Mouse (Mus musculus) hindbrain, embryonic 11.5 days (tissue): ENCODE results near the gene 9930022D16Rik. TPM values are rescaled to one million over a fixed set of nuclear protein-coding genes. Genes with fewer than 3 reads are reported as not detected.

Experiments
- ATAC-seq: fragments of 200-750 bp; cut with Nextera tagmentation; 2 replicates; pipeline ENCODE4 v1.8.0; 2017; ENCODE audit warnings: mild to moderate bottlenecking, moderate TSS enrichment, moderate library complexity; ENCODE audit not compliant: low FRiP score
- DNase-seq: peaks from one replicate; pipeline ENCODE4 v3.0.0-alpha.2; 2015; ENCODE audit warnings: low spot score
- H3K27ac ChIP-seq: fragments of 300-500 bp; sonication (generic); 2 replicates; pipeline ENCODE4 v1.5.1; 2014; ENCODE audit warnings: mild to moderate bottlenecking, low read depth, low read length
- H3K27me3 ChIP-seq: fragments of 300-500 bp; sonication (generic); 2 replicates; pipeline ENCODE4 v1.6.1; 2014; ENCODE audit warnings: mild to moderate bottlenecking, low read length, moderate library complexity, mixed read lengths; ENCODE audit not compliant: control insufficient read depth, insufficient read depth
- H3K36me3 ChIP-seq: fragments of 300-500 bp; sonication (generic); 2 replicates; pipeline ENCODE4 v1.6.1; 2014; ENCODE audit warnings: mild to moderate bottlenecking, low read length, moderate library complexity, mixed read lengths; ENCODE audit not compliant: control insufficient read depth, insufficient read depth
- H3K4me1 ChIP-seq: fragments of 300-500 bp; sonication (generic); replicated peaks from 2 replicates; pipeline ENCODE4 v1.6.1; 2014; ENCODE audit warnings: low read length, mixed read lengths; ENCODE audit not compliant: control insufficient read depth, insufficient read depth
- H3K4me2 ChIP-seq: fragments of 300-500 bp; sonication (generic); replicated peaks from 2 replicates; pipeline ENCODE4 v1.6.1; 2014; ENCODE audit warnings: mild to moderate bottlenecking, low read depth, low read length
- H3K4me3 ChIP-seq: fragments of 300-500 bp; sonication (generic); 2 replicates; pipeline ENCODE4 v1.5.1; 2014; ENCODE audit warnings: low read depth, low read length
- H3K9ac ChIP-seq: fragments of 300-500 bp; sonication (generic); 2 replicates; pipeline ENCODE4 v1.6.1; 2014; ENCODE audit warnings: low read depth, low read length
- H3K9me3 ChIP-seq: fragments of 300-500 bp; sonication (generic); 2 replicates; pipeline ENCODE4 v1.6.1; 2016; ENCODE audit warnings: low read length; ENCODE audit not compliant: control insufficient read depth
- WGBS: fragments of 180-500 bp; shearing (Covaris S2); extraction: QIAGEN DNeasy Blood & Tissue Kit; methylation state at CpG from one replicate; pipeline ENCODE4 v1.1.7; 2014; 5-methylcytosine and 5-hydroxymethylcytosine counted together
- polyA plus RNA-seq: library from polyadenylated mRNA; unstranded; fragments of >200 nt; fragmentation: Nextera tagmentation; extraction: Ambion mirVana; gene quantifications from 2 replicates; pipeline ENCODE4 v1.2.1, GENCODE M21; 2014

9930022D16Rik gene
- polyA plus RNA-seq, 1 experiment from 2014 or later: not detected

DNA sequence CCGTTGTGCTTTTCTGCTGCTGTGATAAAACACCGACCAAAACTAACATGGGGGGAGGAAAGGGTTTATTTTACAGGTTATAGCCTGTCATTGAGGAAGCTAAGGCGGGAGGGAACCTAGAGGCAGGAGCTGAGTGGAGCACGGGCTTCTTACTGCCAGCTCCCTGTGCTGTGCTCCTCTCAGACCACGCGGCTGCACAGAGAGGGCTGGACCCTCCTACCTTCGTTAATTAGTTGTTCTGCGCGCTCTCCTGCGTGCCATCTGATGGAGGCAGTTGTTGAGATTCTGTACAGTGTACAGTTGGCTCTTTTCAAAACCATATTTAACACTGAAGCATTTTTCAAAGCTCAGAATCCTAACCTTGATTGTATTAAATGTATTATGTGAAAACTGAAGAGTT, 36.2 kb upstream of the 9930022D16Rik start:
- H3K4me3 ChIP-seq: no peak overlapping the region
- 73% methylated on average over 10 of the region's 10 CpGs for WGBS
- no peaks in the 10 kb centered on the region for H3K27me3 ChIP-seq
- H3K9me3 ChIP-seq: no peaks in the 10 kb centered on the region
- ATAC-seq: no peak
- no peaks in the 10 kb centered on the region for H3K36me3 ChIP-seq
- no peak overlapping the region for H3K27ac ChIP-seq
- H3K4me2 ChIP-seq: no peak overlapping the region
- no peak for DNase-seq
- no peak overlapping the region for H3K9ac ChIP-seq
- no peaks in the 10 kb centered on the region for H3K4me1 ChIP-seq

DNA sequence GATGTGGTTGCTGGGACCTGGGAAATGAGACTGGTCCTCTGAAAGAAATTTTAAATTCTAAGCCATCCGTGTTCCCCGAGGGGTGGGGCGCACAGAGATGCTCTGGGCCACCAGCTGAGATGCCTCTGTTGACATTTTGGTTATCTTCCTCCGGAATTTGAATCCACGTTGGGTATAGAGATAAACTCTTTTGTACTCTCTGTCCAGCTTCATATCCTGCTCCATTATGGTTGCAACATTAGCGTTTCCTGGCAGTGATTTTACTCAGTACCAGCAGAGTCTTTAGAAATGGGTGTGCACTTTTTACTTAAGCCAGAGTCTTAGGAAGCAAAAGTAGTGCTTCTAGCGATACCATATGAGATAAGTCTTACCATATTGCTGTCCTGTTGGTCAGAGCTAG, 35.7 kb upstream of the 9930022D16Rik start:
- H3K4me1 ChIP-seq: no peaks in the 10 kb centered on the region

DNA sequence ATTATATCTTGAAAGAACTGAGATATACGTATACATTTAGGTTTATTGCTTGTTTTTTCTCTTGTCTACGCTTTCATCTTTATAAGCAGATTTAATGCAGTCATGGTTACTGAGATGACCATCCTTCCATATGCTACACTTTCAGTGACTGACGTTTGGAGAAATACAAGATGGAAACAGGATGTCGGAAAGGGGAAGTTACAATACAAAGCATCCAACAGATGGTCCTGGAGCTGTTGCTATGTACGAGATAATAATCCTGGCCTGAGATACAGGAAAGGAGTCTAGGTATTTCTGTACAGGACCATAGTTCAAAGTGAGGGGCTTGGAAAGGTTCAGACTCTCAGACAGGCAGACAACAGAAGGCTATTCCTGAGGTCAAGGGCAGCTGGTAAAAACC, 33.1 kb upstream of the 9930022D16Rik start:
- no peaks in the 10 kb centered on the region for H3K9me3 ChIP-seq
- H3K27me3 ChIP-seq: no peaks in the 10 kb centered on the region
- WGBS: 84% methylated on average over 5 of the region's 5 CpGs
- H3K4me2 ChIP-seq: no peak overlapping the region
- DNase-seq (no peak), ATAC-seq (no peak)
- no peak overlapping the region for H3K4me3 ChIP-seq
- H3K4me1 ChIP-seq: no peaks in the 10 kb centered on the region
- no peak overlapping the region for H3K9ac ChIP-seq
- no peak overlapping the region for H3K27ac ChIP-seq
- H3K36me3 ChIP-seq: no peaks in the 10 kb centered on the region

More for the DNA sequence above, 35.7 kb upstream of the 9930022D16Rik start:
- WGBS: 76% methylated on average over 7 of the region's 7 CpGs
- Histone ChIP-seq H3K4me3 (no peak overlapping the region), H3K27ac (no peak overlapping the region), H3K36me3 (no peaks in the 10 kb centered on the region), H3K9me3 (no peaks in the 10 kb centered on the region), H3K27me3 (no peaks in the 10 kb centered on the region), H3K4me2 (no peak overlapping the region), H3K9ac (no peak overlapping the region)
- ATAC-seq (no peak), DNase-seq (no peak)

DNA sequence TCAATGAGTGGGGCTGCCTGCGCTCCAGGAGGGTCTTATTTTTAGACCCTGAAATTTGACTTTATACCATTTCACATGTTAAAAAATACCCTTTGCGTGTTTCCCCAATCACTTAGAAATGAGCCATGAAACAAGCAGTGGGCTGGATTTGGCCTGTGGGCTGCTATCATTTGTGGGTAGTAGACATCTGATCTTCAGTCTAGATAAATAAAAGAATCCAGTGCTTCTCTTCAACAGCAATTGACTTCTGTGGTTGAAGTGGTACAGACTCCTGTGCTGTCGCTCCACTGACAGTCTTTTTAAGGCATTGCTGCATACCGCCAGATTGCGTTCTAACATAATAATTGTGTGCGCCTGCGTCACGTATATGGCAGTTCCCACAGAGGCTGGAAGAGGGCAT, 28.4 kb upstream of the 9930022D16Rik start:
- H3K4me3 ChIP-seq: no peak overlapping the region
- no peak overlapping the region for H3K27ac ChIP-seq
- DNase-seq: no peak
- ATAC-seq: no peak
- no peaks in the 10 kb centered on the region for H3K4me1 ChIP-seq
- H3K27me3 ChIP-seq: no peaks in the 10 kb centered on the region
- whole genome bisulfite sequencing: 95% methylated on average over 8 of the region's 8 CpGs
- H3K4me2 ChIP-seq: no peak overlapping the region
- H3K9ac ChIP-seq: no peak overlapping the region
- H3K9me3 ChIP-seq: no peaks in the 10 kb centered on the region
- H3K36me3 ChIP-seq: no peaks in the 10 kb centered on the region

DNA sequence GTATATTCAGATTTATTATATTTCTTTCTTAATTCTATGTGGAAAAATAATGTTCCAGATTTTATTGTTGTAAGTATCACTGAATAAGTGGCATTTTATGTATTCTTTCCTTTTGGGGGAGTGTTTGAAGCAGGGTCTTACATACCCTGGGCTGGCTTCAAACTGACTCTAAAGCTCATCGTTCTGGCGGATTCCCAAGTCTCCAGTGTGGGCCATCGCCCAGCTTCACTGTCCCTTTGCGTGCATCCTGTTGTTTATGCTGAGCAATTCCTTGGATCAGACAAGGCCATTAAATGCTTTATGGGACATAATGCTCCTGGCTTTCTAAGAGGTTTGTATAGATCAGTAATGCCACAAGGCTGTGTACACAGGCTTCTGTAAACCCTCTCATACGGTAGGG, 24.7 kb upstream of the 9930022D16Rik start:
- Histone ChIP-seq H3K4me3 (no peak overlapping the region), H3K9ac (no peak overlapping the region), H3K27ac (no peak overlapping the region), H3K4me1 (no peaks in the 10 kb centered on the region), H3K27me3 (no peaks in the 10 kb centered on the region), H3K4me2 (no peak overlapping the region), H3K36me3 (no peaks in the 10 kb centered on the region), H3K9me3 (no peaks in the 10 kb centered on the region)
- 95% methylated on average over 5 of the region's 5 CpGs for WGBS
- DNase-seq: no peak
- ATAC-seq: no peak

DNA sequence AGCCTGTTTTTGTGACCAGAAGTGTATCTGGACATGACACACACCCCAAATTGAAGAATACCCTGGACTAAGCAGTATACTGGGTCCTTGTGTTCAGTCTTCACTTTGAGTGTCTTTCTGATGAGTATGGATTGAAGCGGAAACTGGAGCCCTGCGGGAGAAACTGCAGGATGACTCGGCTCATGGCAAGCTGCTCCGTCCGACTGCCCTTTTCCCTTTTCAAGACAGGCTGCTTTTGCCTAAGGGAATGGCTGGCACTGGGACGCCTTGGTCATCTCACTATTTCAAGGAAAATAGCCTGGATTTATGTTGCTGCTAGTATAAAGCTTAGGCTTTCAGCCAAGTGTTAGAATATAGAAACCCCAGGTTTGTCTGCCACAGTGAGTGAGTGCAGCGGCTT, 22.5 kb upstream of the 9930022D16Rik start:
- ATAC-seq (no peak), DNase-seq (no peak)
- no peaks in the 10 kb centered on the region for H3K9me3 ChIP-seq
- H3K4me1 ChIP-seq: no peaks in the 10 kb centered on the region
- no peak overlapping the region for H3K4me2 ChIP-seq
- WGBS: 88% methylated on average over 7 of the region's 7 CpGs
- no peaks in the 10 kb centered on the region for H3K27me3 ChIP-seq
- no peak overlapping the region for H3K9ac ChIP-seq
- H3K27ac ChIP-seq: no peak overlapping the region
- no peaks in the 10 kb centered on the region for H3K36me3 ChIP-seq
- H3K4me3 ChIP-seq: no peak overlapping the region

DNA sequence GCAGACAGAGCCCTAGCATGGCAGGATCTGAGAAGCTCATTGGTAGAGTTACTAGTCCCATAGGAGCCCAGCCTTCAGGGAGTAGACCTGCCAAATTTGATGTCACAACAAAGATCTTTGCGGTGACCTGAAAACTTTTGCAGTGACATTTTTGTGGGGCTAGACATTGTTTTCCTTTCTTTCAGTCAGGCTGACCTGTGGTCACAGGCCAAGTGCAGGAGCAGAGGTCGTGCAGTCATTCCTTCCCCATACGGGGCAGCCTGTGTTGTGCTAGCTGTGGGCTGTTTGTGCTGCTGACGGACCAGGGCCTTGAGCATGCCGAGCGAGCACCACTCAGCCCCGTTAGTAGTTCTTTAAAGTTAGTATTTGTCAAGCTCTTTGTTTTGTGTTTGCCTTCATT, 22.0 kb upstream of the 9930022D16Rik start:
- Histone ChIP-seq H3K9me3 (no peaks in the 10 kb centered on the region), H3K27ac (no peak overlapping the region), H3K9ac (no peak overlapping the region), H3K4me1 (no peaks in the 10 kb centered on the region), H3K36me3 (no peaks in the 10 kb centered on the region), H3K4me2 (no peak overlapping the region), H3K27me3 (no peaks in the 10 kb centered on the region), H3K4me3 (no peak overlapping the region)
- ATAC-seq (no peak), DNase-seq (no peak)
- WGBS: 44% methylated on average over 7 of the region's 7 CpGs

DNA sequence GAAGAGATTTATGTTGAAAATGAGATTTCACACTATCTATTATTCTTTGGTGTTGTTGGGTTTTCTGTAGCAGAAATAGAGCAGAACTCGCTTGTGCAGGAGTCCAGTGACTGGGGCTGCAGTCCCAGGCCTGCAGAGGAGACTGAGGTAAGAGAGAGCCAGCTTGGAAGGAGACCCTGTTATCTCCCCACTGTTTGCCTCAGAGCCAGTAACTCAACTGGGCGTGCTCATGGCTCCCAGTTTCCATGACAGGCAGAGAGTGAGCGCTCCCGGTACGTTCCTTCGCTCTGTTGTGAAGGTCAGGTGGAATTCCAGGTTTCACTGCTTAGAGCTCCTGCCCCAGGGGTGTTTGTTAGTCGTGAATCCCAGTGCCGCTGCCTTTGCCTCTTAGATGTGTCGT, 21.1 kb upstream of the 9930022D16Rik start:
- WGBS: 90% methylated on average over 9 of the region's 9 CpGs
- no peaks in the 10 kb centered on the region for H3K9me3 ChIP-seq

DNA sequence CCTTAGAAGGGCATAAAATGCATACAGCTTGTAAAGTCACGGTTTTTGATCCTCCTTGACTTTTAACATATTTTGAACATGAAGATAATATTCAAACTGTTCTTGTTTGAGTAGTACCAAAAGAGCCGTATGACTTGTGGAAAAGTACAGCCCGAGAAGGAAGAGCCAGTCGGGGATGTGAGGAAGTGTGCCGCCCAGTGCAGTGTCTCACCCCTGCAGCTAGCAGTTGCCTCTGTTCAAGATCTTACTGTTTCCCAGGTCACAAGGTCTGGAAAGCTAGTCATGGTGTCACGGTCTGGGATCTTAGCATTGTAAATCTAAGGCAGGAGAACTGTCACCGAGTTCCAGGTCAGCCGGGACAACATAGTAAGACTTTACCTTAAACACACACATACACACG, 19.0 kb upstream of the 9930022D16Rik start:
- WGBS: 90% methylated on average over 9 of the region's 9 CpGs

More for the DNA sequence above, 21.1 kb upstream of the 9930022D16Rik start:
- Histone ChIP-seq H3K4me1 (no peaks in the 10 kb centered on the region), H3K27me3 (no peaks in the 10 kb centered on the region), H3K27ac (no peak overlapping the region), H3K4me2 (no peak overlapping the region), H3K36me3 (no peaks in the 10 kb centered on the region), H3K4me3 (no peak overlapping the region), H3K9ac (no peak overlapping the region)
- ATAC-seq (no peak), DNase-seq (no peak)

More for the DNA sequence above, 19.0 kb upstream of the 9930022D16Rik start:
- Histone ChIP-seq H3K4me3 (no peak overlapping the region), H3K9ac (no peak overlapping the region), H3K4me2 (no peak overlapping the region), H3K27ac (no peak overlapping the region), H3K36me3 (no peaks in the 10 kb centered on the region), H3K4me1 (no peaks in the 10 kb centered on the region), H3K27me3 (no peaks in the 10 kb centered on the region), H3K9me3 (no peaks in the 10 kb centered on the region)
- DNase-seq (no peak), ATAC-seq (no peak)
